Mouse (Mus musculus): ENCODE measurements around the gene Syn2. TPM values are rescaled to one million over a fixed set of nuclear protein-coding genes. Genes with fewer than 3 reads are reported as not detected.

The Syn2 gene
- polyA plus RNA-seq, 1 experiment from 2014 or later = 27.0 TPM

GRCm38 (mm10) chr6:115200753-115201152 is 66.1 kb downstream of the Syn2 start:
- H3K4me2 ChIP-seq = no peak overlapping the region
- 86% methylated on average over 3 of the region's 3 CpGs for WGBS

DNA sequence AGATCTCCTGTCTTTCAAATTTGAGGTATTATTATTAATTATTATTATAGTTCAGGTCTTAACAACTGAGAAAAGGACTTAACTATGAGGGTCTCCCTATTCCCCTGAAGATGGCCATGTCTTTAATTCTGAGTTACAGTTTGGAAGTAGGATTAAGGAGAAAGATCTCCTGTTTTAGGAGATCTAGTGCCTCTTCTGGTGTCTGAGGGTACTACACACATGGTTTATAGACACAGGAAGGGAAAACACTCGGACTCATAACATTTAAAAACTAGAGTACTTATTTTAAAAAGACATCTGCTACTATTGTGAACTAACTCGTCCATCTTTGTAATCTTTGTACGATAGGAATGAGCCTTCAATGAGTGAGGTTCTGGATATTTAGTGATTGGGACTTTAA is 68.3 kb downstream of the Syn2 start:
- Histone ChIP-seq H3K9ac (no peak overlapping the region), H3K27ac (no peak overlapping the region), H3K27me3 (no peaks in the 10 kb centered on the region), H3K36me3 (no peaks in the 10 kb centered on the region), H3K4me3 (no peak overlapping the region), H3K9me3 (no peaks in the 10 kb centered on the region), H3K4me2 (no peak overlapping the region), H3K4me1 (replicated peaks) (no peaks in the 10 kb centered on the region)
- ATAC-seq (ENCODE audit: low FRiP score) = no peak
- 81% methylated on average over 3 of the region's 3 CpGs for WGBS

More at GRCm38 (mm10) chr6:115200753-115201152, 66.1 kb downstream of the Syn2 start:
- Histone ChIP-seq H3K9me3 (no peaks in the 10 kb centered on the region), H3K4me1 (replicated peaks) (no peaks in the 10 kb centered on the region), H3K9ac (no peak overlapping the region), H3K4me3 (no peak overlapping the region), H3K27me3 (no peaks in the 10 kb centered on the region), H3K27ac (no peak overlapping the region), H3K36me3 (no peaks in the 10 kb centered on the region)
- ATAC-seq (ENCODE audit: low FRiP score) = no peak

DNA sequence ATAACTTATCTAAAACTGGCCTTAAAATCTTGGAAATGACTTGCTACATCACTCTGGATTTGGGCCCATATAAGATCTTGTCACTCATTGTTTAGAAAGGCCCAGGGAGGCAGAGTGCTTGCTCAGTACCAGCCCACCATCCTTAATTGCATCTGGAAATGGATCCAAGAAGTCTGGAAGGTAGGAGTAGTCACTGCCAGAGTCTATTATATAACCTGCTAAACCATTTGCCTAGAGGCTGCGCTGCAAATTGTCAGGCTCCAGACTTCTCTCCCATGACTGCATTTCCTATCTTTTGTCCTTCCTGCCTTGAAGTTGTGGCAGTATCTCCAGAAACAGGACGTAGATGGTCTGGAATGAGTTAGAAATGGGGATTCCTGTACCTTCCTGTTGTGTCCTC is 75.5 kb downstream of the Syn2 start:
- no peaks in the 10 kb centered on the region for H3K9me3 ChIP-seq
- H3K9ac ChIP-seq = no peak overlapping the region
- H3K27ac ChIP-seq = no peak overlapping the region
- no peak overlapping the region for H3K4me2 ChIP-seq
- H3K27me3 ChIP-seq = no peaks in the 10 kb centered on the region
- H3K36me3 ChIP-seq = no peaks in the 10 kb centered on the region
- H3K4me1 ChIP-seq (replicated peaks) = peaks cover 7% of the 10 kb centered on the region; the same call in 1 of the 2 replicates
- ATAC-seq (ENCODE audit: low FRiP score) = no peak
- H3K4me3 ChIP-seq = no peak overlapping the region
- 84% methylated on average over 2 of the region's 2 CpGs for WGBS

DNA sequence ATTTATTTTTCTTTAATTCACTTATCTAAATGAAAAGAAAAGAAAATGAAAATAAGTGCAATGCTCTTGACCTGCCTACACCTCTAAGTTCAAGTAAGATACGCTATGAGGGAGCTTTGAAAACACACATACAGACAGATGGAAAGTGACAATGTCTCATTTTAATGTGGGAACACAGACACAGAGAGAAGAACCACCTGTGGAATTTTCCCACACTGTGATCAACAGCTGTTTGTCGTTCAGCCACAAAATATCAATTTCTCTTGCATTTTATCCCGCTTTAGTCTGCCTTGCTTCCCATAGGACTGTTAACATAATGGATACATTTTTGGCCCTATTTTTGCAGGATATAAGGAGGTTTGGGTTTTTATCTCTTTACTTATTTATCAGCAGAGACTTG is 76.1 kb downstream of the Syn2 start:
- H3K4me2 ChIP-seq = no peak overlapping the region
- H3K4me1 ChIP-seq (replicated peaks) = peaks cover 7% of the 10 kb centered on the region; the same call in 1 of the 2 replicates
- no peaks in the 10 kb centered on the region for H3K9me3 ChIP-seq
- no peaks in the 10 kb centered on the region for H3K36me3 ChIP-seq
- H3K27me3 ChIP-seq = no peaks in the 10 kb centered on the region
- WGBS = 90% methylated on average over 3 of the region's 3 CpGs
- no peak for ATAC-seq (ENCODE audit: low FRiP score)
- H3K9ac ChIP-seq = no peak overlapping the region
- H3K4me3 ChIP-seq = no peak overlapping the region
- H3K27ac ChIP-seq = no peak overlapping the region

- Histone ChIP-seq H3K9me3 (no peaks in the 10 kb centered on the region), H3K4me3 (no peak overlapping the region)
Measured at GRCm38 (mm10) chr6:115212132-115212903, 77.6 kb downstream of the Syn2 start.

GRCm38 (mm10) chr6:115213129-115213528 is 78.4 kb downstream of the Syn2 start:
- Histone ChIP-seq H3K36me3 (no peaks in the 10 kb centered on the region), H3K9me3 (no peaks in the 10 kb centered on the region), H3K4me3 (no peak overlapping the region), H3K4me1 (replicated peaks) (peaks cover 7% of the 10 kb centered on the region; the same call in 1 of the 2 replicates), H3K9ac (no peak overlapping the region), H3K27ac (no peak overlapping the region), H3K27me3 (no peaks in the 10 kb centered on the region), H3K4me2 (no peak overlapping the region)
- 52% methylated on average over 5 of the region's 5 CpGs for WGBS
- ATAC-seq (ENCODE audit: low FRiP score) = no peak

More at GRCm38 (mm10) chr6:115212132-115212903, 77.6 kb downstream of the Syn2 start:
- H3K36me3 ChIP-seq = no peaks in the 10 kb centered on the region
- H3K4me1 ChIP-seq (replicated peaks) = peaks cover 7% of the 10 kb centered on the region; the same call in 1 of the 2 replicates
- 73% methylated on average over 5 of the region's 5 CpGs for WGBS
- H3K4me2 ChIP-seq = no peak overlapping the region
- no peaks in the 10 kb centered on the region for H3K27me3 ChIP-seq
- H3K27ac ChIP-seq = no peak overlapping the region
- no peak overlapping the region for H3K9ac ChIP-seq
- ATAC-seq (ENCODE audit: low FRiP score) = no peak

- no peaks in the 10 kb centered on the region for H3K27me3 ChIP-seq
- H3K4me3 ChIP-seq = no peak overlapping the region
- no peaks in the 10 kb centered on the region for H3K9me3 ChIP-seq
- H3K4me2 ChIP-seq = no peak overlapping the region
- WGBS = 87% methylated on average over 8 of the region's 8 CpGs
- ATAC-seq (ENCODE audit: low FRiP score) = no peak
- no peaks in the 10 kb centered on the region for H3K4me1 ChIP-seq (replicated peaks)
- H3K9ac ChIP-seq = no peak overlapping the region
- H3K36me3 ChIP-seq = no peaks in the 10 kb centered on the region
- H3K27ac ChIP-seq = no peak overlapping the region
Measured at GRCm38 (mm10) chr6:115221215-115221641, 86.5 kb downstream of the Syn2 start.

DNA sequence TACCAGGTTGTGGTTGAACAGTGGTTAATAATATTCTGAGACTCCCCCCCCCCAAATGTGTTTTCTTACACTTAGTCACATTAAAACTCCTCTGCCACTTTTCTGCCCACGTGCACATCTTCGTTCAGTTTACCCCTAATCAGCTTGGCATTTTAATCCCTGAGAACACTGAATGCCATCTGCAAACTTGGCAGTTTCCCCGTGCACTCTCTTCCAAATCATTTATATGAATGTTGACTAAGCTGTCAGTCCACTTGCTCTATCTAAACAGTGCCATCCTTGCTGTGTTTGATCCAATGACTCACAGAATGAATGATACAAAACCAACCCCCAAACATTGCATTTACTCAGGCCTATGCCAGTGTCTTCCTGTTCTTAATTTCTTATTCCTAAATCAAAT is 90.8 kb downstream of the Syn2 start:
- Histone ChIP-seq H3K4me1 (replicated peaks) (no peaks in the 10 kb centered on the region), H3K9me3 (no peaks in the 10 kb centered on the region), H3K9ac (no peak overlapping the region), H3K4me2 (no peak overlapping the region), H3K36me3 (no peaks in the 10 kb centered on the region), H3K27ac (no peak overlapping the region), H3K27me3 (no peaks in the 10 kb centered on the region), H3K4me3 (no peak overlapping the region)
- WGBS = 71% methylated on average over 3 of the region's 3 CpGs
- no peak for ATAC-seq (ENCODE audit: low FRiP score)

DNA sequence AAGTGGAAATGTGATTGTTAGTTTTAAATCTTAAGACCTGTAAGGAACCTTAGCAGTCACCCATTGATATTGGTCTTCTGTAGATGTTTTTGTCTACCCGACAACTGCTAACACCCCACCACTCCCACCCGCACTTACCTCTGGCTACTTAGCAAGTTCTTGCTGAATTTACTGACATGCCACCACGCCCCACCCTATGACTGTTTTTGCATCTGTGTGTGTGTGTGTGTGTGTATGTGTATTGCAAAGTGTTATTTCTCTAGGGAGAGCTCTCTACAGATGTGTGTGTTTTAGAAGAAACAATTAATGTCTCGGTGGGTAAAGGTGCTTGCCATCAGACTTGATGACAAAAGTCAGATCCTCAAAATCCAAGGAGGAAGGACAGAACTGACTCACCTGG is 92.3 kb downstream of the Syn2 start, which contains the start of gene Gm17482:
Gene Gm17482 (plus strand): TSS at position 301 of the 400 bp plus-strand sequence.
- Histone ChIP-seq H3K4me3 (no peak within 1 kb of the TSS), H3K27ac (no peak within 1 kb of the TSS), H3K9me3 (no peaks in the 10 kb centered on the region), H3K4me1 (replicated peaks) (no peaks in the 10 kb centered on the region), H3K36me3 (no peaks in the 10 kb centered on the region), H3K4me2 (no peak within 1 kb of the TSS), H3K9ac (no peak within 1 kb of the TSS), H3K27me3 (no peaks in the 10 kb centered on the region)
- WGBS = 75% methylated on average over 4 of the region's 4 CpGs
- ATAC-seq (ENCODE audit: low FRiP score) = 0 out of 2 replicates have a peak, but pooled peaks have one; percentile 36

GRCm38 (mm10) chr6:115227529-115227928 is 92.8 kb downstream of the Syn2 start:
- ATAC-seq (ENCODE audit: low FRiP score) = 0 out of 2 replicates have a peak, but pooled peaks have one; percentile 52
- 3% methylated on average over 2 of the region's 2 CpGs for WGBS

GRCm38 (mm10) chr6:115230557-115230956 is 95.9 kb downstream of the Syn2 start:
- WGBS = 81% methylated on average over 3 of the region's 3 CpGs
- H3K4me2 ChIP-seq = no peak overlapping the region
- H3K36me3 ChIP-seq = no peaks in the 10 kb centered on the region
- no peak overlapping the region for H3K9ac ChIP-seq
- H3K4me3 ChIP-seq = no peak overlapping the region
- no peaks in the 10 kb centered on the region for H3K27me3 ChIP-seq
- H3K9me3 ChIP-seq = no peaks in the 10 kb centered on the region
- no peak overlapping the region for H3K27ac ChIP-seq
- no peak for ATAC-seq (ENCODE audit: low FRiP score)
- no peaks in the 10 kb centered on the region for H3K4me1 ChIP-seq (replicated peaks)

More at GRCm38 (mm10) chr6:115227529-115227928, 92.8 kb downstream of the Syn2 start:
- no peaks in the 10 kb centered on the region for H3K27me3 ChIP-seq
- H3K36me3 ChIP-seq = no peaks in the 10 kb centered on the region
- no peaks in the 10 kb centered on the region for H3K9me3 ChIP-seq
- no peaks in the 10 kb centered on the region for H3K4me1 ChIP-seq (replicated peaks)
- no peak overlapping the region for H3K9ac ChIP-seq
- H3K27ac ChIP-seq = no peak overlapping the region
- H3K4me2 ChIP-seq = no peak overlapping the region
- H3K4me3 ChIP-seq = no peak overlapping the region

DNA sequence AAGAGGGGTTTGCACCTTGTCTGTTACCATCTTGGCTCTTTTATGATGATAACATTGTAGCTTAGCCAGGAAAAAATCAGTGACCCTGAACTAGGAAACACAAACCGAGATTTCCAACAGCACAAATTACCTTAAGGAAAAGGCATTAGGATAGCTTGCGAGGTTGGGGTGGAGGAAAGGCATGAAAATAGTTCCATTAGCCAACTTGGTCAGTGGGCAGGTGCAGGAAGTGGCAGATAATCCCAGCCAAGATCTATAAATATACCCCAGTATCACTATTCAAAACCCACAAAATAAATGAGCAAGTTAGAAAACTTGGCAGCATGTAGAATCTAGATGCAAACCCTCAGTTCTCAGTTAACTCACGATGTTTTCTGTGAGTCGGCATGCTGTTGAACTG is 97.1 kb downstream of the Syn2 start:
- Histone ChIP-seq H3K4me1 (replicated peaks) (no peaks in the 10 kb centered on the region), H3K36me3 (no peaks in the 10 kb centered on the region), H3K4me3 (no peak overlapping the region), H3K27me3 (no peaks in the 10 kb centered on the region), H3K9me3 (no peaks in the 10 kb centered on the region), H3K9ac (no peak overlapping the region), H3K4me2 (no peak overlapping the region), H3K27ac (no peak overlapping the region)
- WGBS = 87% methylated on average over 4 of the region's 4 CpGs
- ATAC-seq (ENCODE audit: low FRiP score) = no peak

GRCm38 (mm10) chr6:115232562-115232961 is 97.9 kb downstream of the Syn2 start:
- no peak overlapping the region for H3K4me3 ChIP-seq
- H3K9me3 ChIP-seq = no peaks in the 10 kb centered on the region
- no peak overlapping the region for H3K4me2 ChIP-seq
- H3K36me3 ChIP-seq = no peaks in the 10 kb centered on the region
- no peak overlapping the region for H3K9ac ChIP-seq
- H3K4me1 ChIP-seq (replicated peaks) = no peaks in the 10 kb centered on the region
- ATAC-seq (ENCODE audit: low FRiP score) = no peak
- H3K27ac ChIP-seq = no peak overlapping the region
- 90% methylated on average over 1 of the region's 1 CpGs for WGBS
- H3K27me3 ChIP-seq = no peaks in the 10 kb centered on the region
